Mouse (Mus musculus) heart, postnatal 0 days (tissue): ENCODE measurements around the gene Serpine1.

Experiments used
- CTCF ChIP-seq: IDR thresholded peaks from 2 replicates; pipeline ENCODE4 v1.5.1; 2016; ENCODE audit warnings: antibody characterized with exemption, control low read depth, low read depth
- EP300 ChIP-seq: IDR thresholded peaks from 2 replicates; pipeline ENCODE4 v1.6.1; 2016; ENCODE audit warnings: antibody characterized with exemption, low read depth

DNA sequence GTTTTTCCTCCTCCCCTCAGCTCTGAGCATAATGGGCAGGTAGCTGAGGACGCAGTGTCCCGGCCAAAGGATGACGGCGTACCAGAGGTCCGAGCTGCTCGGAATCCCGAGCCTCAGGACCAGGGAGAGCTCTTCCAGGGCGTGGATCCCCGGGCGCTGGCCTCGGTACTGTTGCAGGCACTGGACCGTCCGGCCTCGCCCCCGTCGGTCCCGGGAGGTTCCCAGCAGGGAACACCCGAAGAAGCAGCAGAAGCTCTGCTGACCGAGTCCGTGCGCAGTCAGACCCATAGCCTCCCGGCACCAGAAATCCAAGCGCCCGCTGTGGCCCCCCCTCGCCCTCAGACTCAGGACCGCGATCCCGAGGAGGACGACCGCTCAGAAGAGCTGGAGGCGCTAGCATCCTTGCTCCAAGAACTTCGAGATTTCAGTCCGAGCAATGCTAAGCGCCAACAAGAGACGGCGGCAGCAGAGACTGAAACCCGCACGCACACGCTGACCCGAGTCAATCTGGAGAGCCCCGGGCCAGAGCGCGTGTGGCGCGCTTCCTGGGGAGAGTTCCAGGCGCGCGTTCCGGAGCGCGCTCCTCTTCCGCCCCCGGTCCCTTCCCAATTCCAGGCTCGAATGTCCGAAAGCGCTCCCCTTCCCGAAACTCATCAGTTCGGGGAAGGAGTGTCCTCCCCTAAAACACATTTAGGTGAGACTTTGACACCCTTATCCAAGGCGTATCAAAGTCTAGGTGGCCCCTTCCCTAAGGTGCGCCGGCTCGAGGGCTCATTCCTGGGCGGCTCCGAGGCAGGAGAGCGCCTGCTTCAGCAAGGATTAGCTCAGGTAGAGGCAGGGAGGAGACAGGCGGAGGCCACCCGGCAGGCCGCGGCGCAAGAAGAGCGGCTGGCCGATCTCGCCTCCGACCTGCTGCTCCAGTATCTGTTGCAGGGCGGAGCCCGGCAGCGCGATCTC is 40.7 kb downstream of the Serpine1 start:
- TF ChIP-seq EP300 (no peak), CTCF (no peak)
